Comparison of ENCODE assay signal across 8 mouse cellular contexts in the genomic region with DNA sequence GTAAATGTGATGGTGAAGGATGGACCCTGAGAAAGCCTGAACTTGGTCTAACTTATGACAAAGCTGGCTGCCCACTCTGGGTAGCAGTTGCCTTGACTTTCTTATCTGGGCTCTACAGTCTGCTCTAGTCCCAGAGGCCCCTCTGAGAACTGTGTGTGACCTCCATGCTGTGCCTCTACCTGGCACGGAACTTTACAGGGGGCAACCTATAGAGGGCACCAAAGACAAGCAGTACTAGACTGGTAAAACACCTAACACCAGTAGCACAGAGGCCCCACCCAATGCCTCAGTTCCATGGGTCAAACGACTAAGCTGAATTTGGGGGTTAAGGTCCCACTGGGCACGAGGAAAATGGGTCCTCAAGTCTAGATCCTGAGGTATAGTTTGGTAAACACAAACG. TPM values are rescaled to one million over a fixed set of nuclear protein-coding genes. Genes with fewer than 3 reads are reported as not detected.
A peak's percentile ranks its signal among the peaks of the same experiment; 100 is the strongest.
DNase-seq lines count a peak whose midpoint lies in the region; ATAC-seq and TF ChIP-seq lines count a peak whose summit lies in the region.

No protein-coding gene starts in this region.

- TF ChIP-seq CTCF in cerebellum, adult 2 months (IDR thresholded peaks at IDR 0.05; ENCODE audit: borderline replicate concordance, insufficient read depth, low read depth, low read length) = peak; percentile 19; the same call in 1 of the 2 replicates

- peak; percentile 69 for ATAC-seq in megakaryocyte-erythroid progenitor cell, adult 5-6 weeks (replicated peaks; ENCODE audit: low FRiP score, low TSS enrichment, poor library complexity, severe bottlenecking)
- no peak for ATAC-seq in cerebellum, adult (ENCODE audit: insufficient number of reproducible peaks, low FRiP score, low TSS enrichment)

- 83% methylated on average over 4 of the region's 4 CpGs for WGBS in cerebellum, adult 2 months

- no peak for TF ChIP-seq POLR2A in cerebellum, adult 2 months (IDR thresholded peaks at IDR 0.05; ENCODE audit: borderline replicate concordance, insufficient read depth, low read length)

- no peak for DNase-seq in cerebellum, adult 2 months
- no peak for DNase-seq in cerebellum, adult 11 months
- peak; percentile 18 to 44 for DNase-seq in CD8-positive naive resting alpha-beta T cell, adult 2 months (ENCODE audit: low read depth in 2 of 2, low spot score in 2 of 2)
- DNase-seq in induced T-regulatory cell, adult 2 months (ENCODE audit: low read depth) = peak; percentile 74
- DNase-seq in urinary bladder, adult 18-20 months (ENCODE audit: low spot score in 2 of 2) = no peak
- DNase-seq in layer of hippocampus, postnatal 36 days = no peak

- H3K4me1 ChIP-seq in cerebellum, adult 2 months (ENCODE audit: control insufficient read depth, insufficient read depth, low read length) = no peaks in the 10 kb centered on the region

- no peak overlapping the region for H3K27ac ChIP-seq in cerebellum, adult 2 months (ENCODE audit: insufficient read depth, low read length)

- no peak overlapping the region for H3K4me3 ChIP-seq in cerebellum, adult 2 months (replicated peaks; ENCODE audit: insufficient read depth, low read depth, low read length)

- no peaks in the 10 kb centered on the region for H3K27me3 ChIP-seq in cerebellum, adult 2 months (ENCODE audit: control insufficient read depth, insufficient read depth, low read length)

RNA-seq across cellular contexts. Expression of gene Eif3g, which starts 17.7 kb away (rescaled TPM):
- polyA plus RNA-seq in cerebellum, adult 2 months (2012; rRNA removed) = 129 and 130 TPM in 2 replicates
- total RNA-seq in megakaryocyte-erythroid progenitor cell, adult 5-6 weeks (2014; fragmentation: Nextera tagmentation) = 308 and 325 TPM in 2 replicates
- total RNA-seq in megakaryocyte-erythroid progenitor cell, adult 5-6 weeks (2017) = 259 and 301 TPM in 2 replicates
- 100 to 1,000 TPM; 120 to 127 TPM for total RNA-seq in layer of hippocampus, postnatal 36 days (2021)

RNA-seq across cellular contexts. Expression of gene Ppan, which starts 28.2 kb away (rescaled TPM):
- polyA plus RNA-seq in cerebellum, adult 2 months (2012; rRNA removed) = 45.3 and 50.2 TPM in 2 replicates
- 127 and 174 TPM in 2 replicates for total RNA-seq in megakaryocyte-erythroid progenitor cell, adult 5-6 weeks (2014; fragmentation: Nextera tagmentation)
- 154 and 175 TPM in 2 replicates for total RNA-seq in megakaryocyte-erythroid progenitor cell, adult 5-6 weeks (2017)
- 10 to 100 TPM; 19.8 to 24.9 TPM for total RNA-seq in layer of hippocampus, postnatal 36 days (2021)

RNA-seq across cellular contexts. Expression of gene Angptl6, which starts 36.6 kb away (rescaled TPM):
- 11.1 and 12.4 TPM in 2 replicates for polyA plus RNA-seq in cerebellum, adult 2 months (2012; rRNA removed)
- total RNA-seq in megakaryocyte-erythroid progenitor cell, adult 5-6 weeks (2014; fragmentation: Nextera tagmentation) = 1.1 and 2.7 TPM in 2 replicates
- total RNA-seq in megakaryocyte-erythroid progenitor cell, adult 5-6 weeks (2017) = 0.42 TPM in 1 of 2 replicates, not detected in the other
- total RNA-seq in layer of hippocampus, postnatal 36 days (2021) = 1 to 10 TPM; 9.8 to 9.9 TPM

RNA-seq across cellular contexts. Expression of gene Dnmt1, which starts 43.5 kb away (rescaled TPM):
- 45.0 and 45.3 TPM in 2 replicates for polyA plus RNA-seq in cerebellum, adult 2 months (2012; rRNA removed)
- 163 and 192 TPM in 2 replicates for total RNA-seq in megakaryocyte-erythroid progenitor cell, adult 5-6 weeks (2014; fragmentation: Nextera tagmentation)
- total RNA-seq in megakaryocyte-erythroid progenitor cell, adult 5-6 weeks (2017) = 190 and 210 TPM in 2 replicates
- total RNA-seq in layer of hippocampus, postnatal 36 days (2021) = 10 to 100 TPM; 34.0 to 35.1 TPM

RNA-seq across cellular contexts. Expression of gene A230050P20Rik, which starts 47.7 kb away (rescaled TPM):
- 169 and 171 TPM in 2 replicates for polyA plus RNA-seq in cerebellum, adult 2 months (2012; rRNA removed)
- 37.9 and 44.3 TPM in 2 replicates for total RNA-seq in megakaryocyte-erythroid progenitor cell, adult 5-6 weeks (2014; fragmentation: Nextera tagmentation)
- 11.9 and 24.0 TPM in 2 replicates for total RNA-seq in megakaryocyte-erythroid progenitor cell, adult 5-6 weeks (2017)
- total RNA-seq in layer of hippocampus, postnatal 36 days (2021) = 10 to 100 TPM; 68.4 to 69.6 TPM

Comparison
In these comparisons a context has a peak if more than half of its experiments do, and no peak if none do; other contexts are left out.
1. DNase-seq: peak in CD8-positive naive resting alpha-beta T cell, adult 2 months (2 of 2) and induced T-regulatory cell, adult 2 months (single experiment); none in cerebellum, adult 2 months (0 of 2), cerebellum, adult 11 months (single experiment), urinary bladder, adult 18-20 months (0 of 2) and layer of hippocampus, postnatal 36 days (0 of 2).
2. RNA of gene Ppan, which starts 28.2 kb away (total RNA-seq): 127 to 175 TPM in megakaryocyte-erythroid progenitor cell, adult 5-6 weeks; 19.8 to 24.9 TPM in layer of hippocampus, postnatal 36 days; every median in the first group is over 4 times any median in the second.